20 mouse cellular contexts compared by ENCODE assay signal in genomic region chr4:133210788-133211390, GRCm38 (mm10). TPM values are rescaled to one million over a fixed set of nuclear protein-coding genes. Genes with fewer than 3 reads are reported as not detected.
DNase-seq lines count a peak whose midpoint lies in the region; ATAC-seq lines count a peak whose summit lies in the region.
"Had no signal": no experiment of that assay in that cellular context is flagged by ENCODE, and none has a peak within 500 bp of the region (broad histone marks: within the 10 kb centered on the region; RNA-seq: fewer than 3 reads in every experiment).

No protein-coding gene starts in this region.

- H3K4me2 ChIP-seq in heart, embryonic 12.5 days, result no peak overlapping the region
- peak overlapping the region; percentile 99 for H3K4me2 ChIP-seq in limb, embryonic 13.5 days (replicated peaks)

- no peak overlapping the region for H3K4me3 ChIP-seq in heart, embryonic 12.5 days
- no peak overlapping the region for H3K4me3 ChIP-seq in limb, embryonic 13.5 days
- H3K4me3 ChIP-seq in limb, embryonic 10.5 days, result no peak overlapping the region
- H3K4me3 ChIP-seq: erythroblast, embryonic 14.5 days had no signal

- intact Hi-C loops in left cerebral cortex, postnatal 14 days (cut with DNase I), result loop anchor here (10.0 kb wide), 1 partner anchor 266 kb away; no protein-coding TSS in a partner anchor

- DNase-seq in cerebellum, adult 11-12 months, result peak; percentile 49
- DNase-seq in heart, adult 11 months, result peak; percentile 92
- no peak for DNase-seq in limb, embryonic 10.5 days (ENCODE audit: low spot score)
- DNase-seq in left cerebral cortex, postnatal 14 days (ENCODE audit: low spot score in 2 of 2), result no peak
- DNase-seq: adrenal gland, adult 8-10 months; adrenal gland, postnatal 36 days; gastrocnemius, adult 2 months; gastrocnemius, postnatal 25 days; heart, postnatal 10 days; heart, postnatal 4 days; kidney, adult 18-20 months had no signal

- H3K27me3 ChIP-seq in heart, embryonic 12.5 days (replicated peaks), result peaks cover 53% of the 10 kb centered on the region
- H3K27me3 ChIP-seq in limb, embryonic 13.5 days, result peaks cover 49% of the 10 kb centered on the region
- peaks cover 68% of the 10 kb centered on the region for H3K27me3 ChIP-seq in limb, embryonic 10.5 days (ENCODE audit: low read depth, poor library complexity, severe bottlenecking)

- H3K4me1 ChIP-seq in heart, embryonic 12.5 days (replicated peaks), result peaks cover 23% of the 10 kb centered on the region
- peaks cover 21% of the 10 kb centered on the region for H3K4me1 ChIP-seq in limb, embryonic 13.5 days
- H3K4me1 ChIP-seq in limb, embryonic 10.5 days, result peaks cover 31% of the 10 kb centered on the region

- no peaks in the 10 kb centered on the region for H3K9me3 ChIP-seq in heart, embryonic 12.5 days (replicated peaks)
- no peaks in the 10 kb centered on the region for H3K9me3 ChIP-seq in limb, embryonic 13.5 days
- no peaks in the 10 kb centered on the region for H3K9me3 ChIP-seq in limb, embryonic 10.5 days (replicated peaks)
- H3K9me3 ChIP-seq: embryonic facial prominence, embryonic 15.5 days; forebrain, embryonic 10.5 days; intestine, embryonic 15.5 days had no signal

- ATAC-seq in cerebellum, adult (ENCODE audit: insufficient number of reproducible peaks, low FRiP score, low TSS enrichment), result no peak
- ATAC-seq in heart, embryonic 12.5 days (ENCODE audit: insufficient number of reproducible peaks, low FRiP score), result no peak
- no peak for ATAC-seq in limb, embryonic 13.5 days (ENCODE audit: low FRiP score, low read depth)
- ATAC-seq: forebrain, embryonic 14.5 days; intestine, embryonic 15.5 days had no signal

- 90% methylated on average over 19 of the region's 19 CpGs for WGBS in heart, embryonic 12.5 days
- 92% methylated on average over 19 of the region's 19 CpGs for WGBS in limb, embryonic 13.5 days
- 93% methylated on average over 19 of the region's 19 CpGs for WGBS in limb, embryonic 10.5 days

- H3K27ac ChIP-seq in heart, embryonic 12.5 days (ENCODE audit: poor library complexity, severe bottlenecking), result no peak overlapping the region
- no peak overlapping the region for H3K27ac ChIP-seq in limb, embryonic 13.5 days
- no peak overlapping the region for H3K27ac ChIP-seq in limb, embryonic 10.5 days
- H3K27ac ChIP-seq: embryonic facial prominence, embryonic 15.5 days; forebrain, embryonic 10.5 days; gastrocnemius, adult 2 months; intestine, embryonic 15.5 days had no signal

- no peaks in the 10 kb centered on the region for H3K36me3 ChIP-seq in heart, embryonic 12.5 days
- H3K36me3 ChIP-seq in limb, embryonic 13.5 days, result no peaks in the 10 kb centered on the region
- no peaks in the 10 kb centered on the region for H3K36me3 ChIP-seq in limb, embryonic 10.5 days
- H3K36me3 ChIP-seq: embryonic facial prominence, embryonic 15.5 days; forebrain, embryonic 10.5 days; intestine, embryonic 15.5 days had no signal

- H3K9ac ChIP-seq in heart, embryonic 12.5 days, result no peak overlapping the region
- no peak overlapping the region for H3K9ac ChIP-seq in limb, embryonic 13.5 days
- H3K9ac ChIP-seq: intestine, embryonic 15.5 days had no signal

RNA-seq across cellular contexts. Expression of gene Cd164l2, which starts 1.0 kb away (rescaled TPM):
- polyA plus RNA-seq in heart, embryonic 12.5 days (2016; fragmentation: Nextera tagmentation; extraction: Ambion mirVana), result 0.34 TPM in 1 of 2 replicates, not detected in the other
- polyA plus RNA-seq in limb, embryonic 13.5 days (2015; fragmentation: Nextera tagmentation; extraction: Ambion mirVana), result 2.8 and 5.9 TPM in 2 replicates
- 3.1 and 4.1 TPM in 2 replicates for polyA plus RNA-seq in limb, embryonic 10.5 days (2016; fragmentation: Nextera tagmentation; extraction: Ambion mirVana)
- total RNA-seq in left cerebral cortex, postnatal 14 days (2021), result 1 to 10 TPM; 2.4 to 4.1 TPM
- total RNA-seq: gastrocnemius, postnatal 25 days; granulocyte monocyte progenitor cell, adult 5-6 weeks; heart, postnatal 10 days; heart, postnatal 4 days had no signal
- polyA plus RNA-seq: erythroblast, embryonic 14.5 days had no signal

RNA-seq across cellular contexts. Expression of gene Gpr3, which starts 1.4 kb away (rescaled TPM):
- 0.27 and 0.37 TPM in 2 replicates for polyA plus RNA-seq in heart, embryonic 12.5 days (2016; fragmentation: Nextera tagmentation; extraction: Ambion mirVana)
- polyA plus RNA-seq in limb, embryonic 13.5 days (2015; fragmentation: Nextera tagmentation; extraction: Ambion mirVana), result 0.32 and 0.38 TPM in 2 replicates
- polyA plus RNA-seq in limb, embryonic 10.5 days (2016; fragmentation: Nextera tagmentation; extraction: Ambion mirVana), result 0.51 and 0.72 TPM in 2 replicates
- 1 to 10 TPM; 7.4 to 10.0 TPM for total RNA-seq in left cerebral cortex, postnatal 14 days (2021)
- total RNA-seq: gastrocnemius, adult 2 months; gastrocnemius, postnatal 25 days had no signal
- polyA plus RNA-seq: erythroblast, embryonic 14.5 days had no signal

RNA-seq across cellular contexts. Expression of gene Map3k6, which starts 29.7 kb away (rescaled TPM):
- polyA plus RNA-seq in heart, embryonic 12.5 days (2016; fragmentation: Nextera tagmentation; extraction: Ambion mirVana), result 2.3 and 3.2 TPM in 2 replicates
- polyA plus RNA-seq in limb, embryonic 13.5 days (2015; fragmentation: Nextera tagmentation; extraction: Ambion mirVana), result 2.4 and 2.6 TPM in 2 replicates
- 0.84 and 1.7 TPM in 2 replicates for polyA plus RNA-seq in limb, embryonic 10.5 days (2016; fragmentation: Nextera tagmentation; extraction: Ambion mirVana)
- total RNA-seq in left cerebral cortex, postnatal 14 days (2021), result 1 to 10 TPM; 2.3 to 5.8 TPM

RNA-seq across cellular contexts. Expression of gene Sytl1, which starts 52.0 kb away (rescaled TPM):
- polyA plus RNA-seq in heart, embryonic 12.5 days (2016; fragmentation: Nextera tagmentation; extraction: Ambion mirVana), result 0.41 and 0.47 TPM in 2 replicates
- 5.5 and 5.6 TPM in 2 replicates for polyA plus RNA-seq in limb, embryonic 13.5 days (2015; fragmentation: Nextera tagmentation; extraction: Ambion mirVana)
- 2.0 and 2.5 TPM in 2 replicates for polyA plus RNA-seq in limb, embryonic 10.5 days (2016; fragmentation: Nextera tagmentation; extraction: Ambion mirVana)
- total RNA-seq in left cerebral cortex, postnatal 14 days (2021), result under 1 TPM in 1 of 2 experiments, not detected in 1; 0.51 TPM
- total RNA-seq: gastrocnemius, adult 2 months had no signal

Comparison
In these comparisons a context has a peak if more than half of its experiments do, and no peak if none do; other contexts are left out.
1. DNase-seq: peak in cerebellum, adult 11-12 months (single experiment) and heart, adult 11 months (single experiment); none in limb, embryonic 10.5 days (single experiment) and left cerebral cortex, postnatal 14 days (0 of 2).